Mouse (Mus musculus) B cell, adult (primary cell): ENCODE measurements around the gene Ttc30a1. TPM values are rescaled to one million over a fixed set of nuclear protein-coding genes. Genes with fewer than 3 reads are reported as not detected.

Experiments used
- total RNA-seq: library from RNA; stranded (reverse); gene quantifications from 4 replicates; pipeline ENCODE4 v1.2.4, GENCODE M21; 2023; ENCODE audit not compliant: inconsistent age

The Ttc30a1 gene
- total RNA-seq, result 1.8 to 2.3 TPM (median 2.1 TPM) in 4 replicates

GRCm38 (mm10) chr2:75981440-75982081, at the start of gene Ttc30a1:
Gene Ttc30a1 (minus strand): TSS chr2:75981967.

GRCm38 (mm10) chr2:75977752-75978368, 3.9 kb downstream of the Ttc30a1 start, which contains the start of gene Ttc30a2:
Gene Ttc30a2 (minus strand): TSS chr2:75978170.

GRCm38 (mm10) chr2:75938117-75939063, 43.4 kb downstream of the Ttc30a1 start, which contains the start of gene Ttc30b:
Gene Ttc30b (minus strand): TSS chr2:75938585.

Other genes starting within 250 kb of the Ttc30a1 start
- gene Agps, start 149.8 kb downstream of the Ttc30a1 start, total RNA-seq, result 37.2 to 48.9 TPM (median 42.2 TPM) in 4 replicates
- gene Ttc30b, start 43.4 kb downstream of the Ttc30a1 start, total RNA-seq, result 3.4 to 5.1 TPM (median 4.0 TPM) in 4 replicates
- not detected in 4 replicates for gene Ttc30a2, start 3.8 kb downstream of the Ttc30a1 start, total RNA-seq